Mouse (Mus musculus): Measurements from ENCODE around the gene Hacd1. TPM values are rescaled to one million over a fixed set of nuclear protein-coding genes. Genes with fewer than 3 reads are reported as not detected.

Gene Hacd1
- polyA plus RNA-seq, 1 experiment from 2014 or later, result 58.4 TPM

DNA sequence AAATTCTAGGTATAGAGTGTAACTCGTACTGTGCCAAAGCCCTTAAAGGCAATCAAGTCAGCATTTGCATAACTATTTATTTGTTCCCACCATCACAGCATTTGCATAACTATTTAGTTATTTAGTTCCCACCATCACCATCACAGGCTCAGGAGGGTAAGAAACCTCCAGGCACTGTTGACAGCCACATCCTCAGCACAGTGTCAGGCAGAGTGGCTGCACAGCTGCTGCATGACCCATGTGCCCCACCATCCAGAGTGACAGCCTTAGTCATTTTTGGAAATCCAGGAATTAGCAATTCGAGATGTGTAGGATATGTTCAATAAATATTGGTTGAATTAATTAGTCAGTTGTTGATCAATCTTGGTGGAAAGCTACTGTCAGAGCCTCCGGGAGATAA lies 12.9 kb downstream of the Hacd1 start:
- H3K27ac ChIP-seq (ENCODE audit: low read length), result no peak overlapping the region
- H3K36me3 ChIP-seq (ENCODE audit: control insufficient read depth, insufficient read depth), result no peaks in the 10 kb centered on the region
- ATAC-seq, result no peak

DNA sequence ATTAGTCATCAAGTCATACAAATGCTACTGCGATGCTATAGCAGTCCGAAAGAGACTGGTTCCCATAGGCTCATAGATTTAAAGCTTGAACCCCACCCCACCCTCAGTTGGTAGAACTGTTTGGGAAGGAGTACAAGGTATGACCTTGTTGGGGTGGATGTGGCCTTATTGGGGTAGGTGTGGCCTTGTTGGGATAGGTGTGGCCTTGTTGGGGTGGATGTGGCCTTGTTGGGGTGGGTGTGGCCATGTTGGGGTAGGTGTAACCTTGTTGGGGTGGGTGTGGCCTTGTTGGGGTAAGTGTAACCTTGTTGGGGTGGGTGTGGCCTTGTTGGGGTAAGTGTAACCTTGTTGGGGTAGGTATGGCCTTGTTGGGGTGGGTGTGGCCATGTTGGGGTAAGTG lies 14.7 kb downstream of the Hacd1 start:
- Histone ChIP-seq H3K27me3 (replicated peaks; ENCODE audit: control insufficient read depth, insufficient read depth, low read length) (no peaks in the 10 kb centered on the region), H3K4me1 (replicated peaks; ENCODE audit: control insufficient read depth, insufficient read depth, low read length) (0 out of 2 replicates have a peak, but pooled peaks cover 2% of the 10 kb centered on the region), H3K4me2 (ENCODE audit: low read length) (no peak overlapping the region), H3K36me3 (ENCODE audit: control insufficient read depth, insufficient read depth) (no peaks in the 10 kb centered on the region), H3K4me3 (replicated peaks; ENCODE audit: low read length) (no peak overlapping the region), H3K9ac (replicated peaks; ENCODE audit: low read depth, low read length) (no peak overlapping the region), H3K9me3 (ENCODE audit: control insufficient read depth, low read length) (no peaks in the 10 kb centered on the region), H3K27ac (ENCODE audit: low read length) (no peak overlapping the region)
- WGBS, result 99% methylated on average over 2 of the region's 2 CpGs
- no peak for ATAC-seq

More for the DNA sequence above, 12.9 kb downstream of the Hacd1 start:
- H3K9ac ChIP-seq (replicated peaks; ENCODE audit: low read depth, low read length), result no peak overlapping the region
- H3K4me1 ChIP-seq (replicated peaks; ENCODE audit: control insufficient read depth, insufficient read depth, low read length), result 0 out of 2 replicates have a peak, but pooled peaks cover 2% of the 10 kb centered on the region
- no peaks in the 10 kb centered on the region for H3K9me3 ChIP-seq (ENCODE audit: control insufficient read depth, low read length)
- no peak overlapping the region for H3K4me3 ChIP-seq (replicated peaks; ENCODE audit: low read length)
- no peaks in the 10 kb centered on the region for H3K27me3 ChIP-seq (replicated peaks; ENCODE audit: control insufficient read depth, insufficient read depth, low read length)
- WGBS, result 62% methylated on average over 3 of the region's 3 CpGs
- no peak overlapping the region for H3K4me2 ChIP-seq (ENCODE audit: low read length)

GRCm38 (mm10) chr2:14019228-14019627 lies 36.7 kb downstream of the Hacd1 start:
- no peaks in the 10 kb centered on the region for H3K27me3 ChIP-seq (replicated peaks; ENCODE audit: control insufficient read depth, insufficient read depth, low read length)
- H3K9me3 ChIP-seq (ENCODE audit: control insufficient read depth, low read length), result no peaks in the 10 kb centered on the region
- H3K9ac ChIP-seq (replicated peaks; ENCODE audit: low read depth, low read length), result no peak overlapping the region
- no peaks in the 10 kb centered on the region for H3K4me1 ChIP-seq (replicated peaks; ENCODE audit: control insufficient read depth, insufficient read depth, low read length)
- no peak for ATAC-seq
- no peak overlapping the region for H3K4me2 ChIP-seq (ENCODE audit: low read length)
- no peak overlapping the region for H3K4me3 ChIP-seq (replicated peaks; ENCODE audit: low read length)
- no peak overlapping the region for H3K27ac ChIP-seq (ENCODE audit: low read length)
- 91% methylated on average over 1 of the region's 1 CpGs for WGBS
- no peaks in the 10 kb centered on the region for H3K36me3 ChIP-seq (ENCODE audit: control insufficient read depth, insufficient read depth)

DNA sequence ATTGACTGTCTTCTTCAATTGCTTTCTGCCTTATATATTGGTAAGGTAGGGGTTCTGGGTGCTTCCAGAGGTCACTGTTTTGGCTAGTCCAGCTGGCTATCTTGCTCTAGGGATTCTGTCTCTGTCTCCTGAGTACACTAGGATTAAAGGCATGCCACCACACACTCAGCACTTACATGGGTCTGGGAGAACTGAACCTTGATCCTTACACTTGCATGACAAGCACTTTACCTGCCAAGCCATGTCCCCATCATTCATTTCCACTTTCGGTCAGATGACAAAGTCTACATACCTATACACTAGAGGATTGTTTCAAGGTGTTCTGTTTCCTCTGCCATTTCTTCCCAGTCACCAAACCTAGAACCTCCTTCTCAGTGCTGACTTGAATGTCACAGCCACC lies 50.8 kb downstream of the Hacd1 start:
- H3K4me1 ChIP-seq (replicated peaks; ENCODE audit: control insufficient read depth, insufficient read depth, low read length), result no peaks in the 10 kb centered on the region
- 92% methylated on average over 1 of the region's 1 CpGs for WGBS
- H3K36me3 ChIP-seq (ENCODE audit: control insufficient read depth, insufficient read depth), result no peaks in the 10 kb centered on the region
- ATAC-seq, result no peak
- H3K27me3 ChIP-seq (replicated peaks; ENCODE audit: control insufficient read depth, insufficient read depth, low read length), result no peaks in the 10 kb centered on the region
- no peak overlapping the region for H3K9ac ChIP-seq (replicated peaks; ENCODE audit: low read depth, low read length)
- no peaks in the 10 kb centered on the region for H3K9me3 ChIP-seq (ENCODE audit: control insufficient read depth, low read length)
- H3K4me2 ChIP-seq (ENCODE audit: low read length), result no peak overlapping the region
- H3K27ac ChIP-seq (ENCODE audit: low read length), result no peak overlapping the region
- H3K4me3 ChIP-seq (replicated peaks; ENCODE audit: low read length), result no peak overlapping the region

GRCm38 (mm10) chr2:13960136-13960535 lies 95.8 kb downstream of the Hacd1 start:
- no peak overlapping the region for H3K9ac ChIP-seq (replicated peaks; ENCODE audit: low read depth, low read length)
- H3K27ac ChIP-seq (ENCODE audit: low read length), result no peak overlapping the region
- no peak for ATAC-seq
- H3K4me1 ChIP-seq (replicated peaks; ENCODE audit: control insufficient read depth, insufficient read depth, low read length), result no peaks in the 10 kb centered on the region
- H3K36me3 ChIP-seq (ENCODE audit: control insufficient read depth, insufficient read depth), result no peaks in the 10 kb centered on the region
- H3K4me2 ChIP-seq (ENCODE audit: low read length), result no peak overlapping the region
- no peak overlapping the region for H3K4me3 ChIP-seq (replicated peaks; ENCODE audit: low read length)
- no peaks in the 10 kb centered on the region for H3K27me3 ChIP-seq (replicated peaks; ENCODE audit: control insufficient read depth, insufficient read depth, low read length)
- 78% methylated on average over 1 of the region's 1 CpGs for WGBS
- H3K9me3 ChIP-seq (ENCODE audit: control insufficient read depth, low read length), result no peaks in the 10 kb centered on the region

DNA sequence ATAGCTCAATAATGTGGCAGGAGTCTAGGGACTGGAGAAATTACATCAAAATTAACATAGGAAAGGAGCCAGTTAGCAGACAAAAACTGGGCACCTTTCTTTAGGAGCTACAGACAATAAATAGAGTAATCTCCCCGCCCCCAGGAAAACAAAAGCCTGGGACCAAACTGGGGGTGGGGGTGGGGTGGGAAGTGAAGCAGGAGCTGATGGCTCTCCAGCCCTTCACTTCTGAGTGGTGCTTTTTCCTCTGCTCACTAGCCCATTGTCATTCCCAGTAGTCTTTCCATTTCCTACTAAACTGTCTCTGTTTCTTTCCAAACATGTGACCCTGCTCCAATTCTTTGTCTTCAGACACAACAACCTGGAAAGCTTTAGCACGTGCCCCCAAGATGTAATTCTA lies 99.5 kb downstream of the Hacd1 start:
- WGBS, result 23% methylated on average over 2 of the region's 2 CpGs
- no peak overlapping the region for H3K4me3 ChIP-seq (replicated peaks; ENCODE audit: low read length)
- no peak overlapping the region for H3K4me2 ChIP-seq (ENCODE audit: low read length)
- no peak for ATAC-seq
- H3K4me1 ChIP-seq (replicated peaks; ENCODE audit: control insufficient read depth, insufficient read depth, low read length), result no peaks in the 10 kb centered on the region
- H3K27me3 ChIP-seq (replicated peaks; ENCODE audit: control insufficient read depth, insufficient read depth, low read length), result no peaks in the 10 kb centered on the region
- H3K9me3 ChIP-seq (ENCODE audit: control insufficient read depth, low read length), result no peaks in the 10 kb centered on the region
- no peak overlapping the region for H3K27ac ChIP-seq (ENCODE audit: low read length)
- H3K36me3 ChIP-seq (ENCODE audit: control insufficient read depth, insufficient read depth), result no peaks in the 10 kb centered on the region
- no peak overlapping the region for H3K9ac ChIP-seq (replicated peaks; ENCODE audit: low read depth, low read length)

- Histone ChIP-seq H3K9ac (replicated peaks; ENCODE audit: low read depth, low read length) (no peak overlapping the region), H3K27me3 (replicated peaks; ENCODE audit: control insufficient read depth, insufficient read depth, low read length) (no peaks in the 10 kb centered on the region), H3K4me1 (replicated peaks; ENCODE audit: control insufficient read depth, insufficient read depth, low read length) (no peaks in the 10 kb centered on the region), H3K4me2 (ENCODE audit: low read length) (no peak overlapping the region), H3K36me3 (ENCODE audit: control insufficient read depth, insufficient read depth) (no peaks in the 10 kb centered on the region), H3K4me3 (replicated peaks; ENCODE audit: low read length) (no peak overlapping the region), H3K27ac (ENCODE audit: low read length) (no peak overlapping the region), H3K9me3 (ENCODE audit: control insufficient read depth, low read length) (no peaks in the 10 kb centered on the region)
- ATAC-seq, result no peak
- 58% methylated on average over 2 of the region's 2 CpGs for WGBS
These were observed 117.8 kb downstream of the Hacd1 start for GRCm38 (mm10) chr2:13938118-13938517.

DNA sequence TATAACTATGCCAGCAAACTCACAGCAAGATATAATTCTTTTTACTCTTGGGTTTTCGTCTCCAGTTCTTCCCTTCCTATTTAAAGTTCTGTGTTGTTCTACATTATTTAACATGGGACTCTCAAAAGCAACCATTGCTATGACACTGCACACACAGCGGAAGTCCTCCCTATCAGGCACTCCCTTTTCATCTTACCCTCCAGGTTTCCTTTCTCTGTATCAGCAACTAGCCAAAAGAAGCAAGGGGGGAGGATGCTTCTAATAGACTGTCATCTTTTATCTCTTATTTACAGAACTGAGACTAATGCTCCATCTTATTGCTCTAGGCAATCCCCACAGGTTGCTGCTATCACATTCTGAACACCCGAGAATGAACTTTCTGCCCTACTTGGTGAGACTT lies 120.6 kb downstream of the Hacd1 start:
- Histone ChIP-seq H3K9me3 (ENCODE audit: control insufficient read depth, low read length) (no peaks in the 10 kb centered on the region), H3K4me3 (replicated peaks; ENCODE audit: low read length) (no peak overlapping the region), H3K27me3 (replicated peaks; ENCODE audit: control insufficient read depth, insufficient read depth, low read length) (no peaks in the 10 kb centered on the region), H3K4me1 (replicated peaks; ENCODE audit: control insufficient read depth, insufficient read depth, low read length) (no peaks in the 10 kb centered on the region), H3K36me3 (ENCODE audit: control insufficient read depth, insufficient read depth) (no peaks in the 10 kb centered on the region), H3K4me2 (ENCODE audit: low read length) (no peak overlapping the region), H3K9ac (replicated peaks; ENCODE audit: low read depth, low read length) (no peak overlapping the region), H3K27ac (ENCODE audit: low read length) (no peak overlapping the region)
- WGBS, result 68% methylated on average over 3 of the region's 3 CpGs
- ATAC-seq, result no peak

GRCm38 (mm10) chr2:13932253-13932652 lies 123.7 kb downstream of the Hacd1 start:
- H3K27me3 ChIP-seq (replicated peaks; ENCODE audit: control insufficient read depth, insufficient read depth, low read length), result no peaks in the 10 kb centered on the region
- no peaks in the 10 kb centered on the region for H3K4me1 ChIP-seq (replicated peaks; ENCODE audit: control insufficient read depth, insufficient read depth, low read length)
- no peak for ATAC-seq
- H3K9ac ChIP-seq (replicated peaks; ENCODE audit: low read depth, low read length), result no peak overlapping the region
- H3K4me3 ChIP-seq (replicated peaks; ENCODE audit: low read length), result no peak overlapping the region
- no peak overlapping the region for H3K4me2 ChIP-seq (ENCODE audit: low read length)
- H3K27ac ChIP-seq (ENCODE audit: low read length), result no peak overlapping the region
- no peaks in the 10 kb centered on the region for H3K9me3 ChIP-seq (ENCODE audit: control insufficient read depth, low read length)
- no peaks in the 10 kb centered on the region for H3K36me3 ChIP-seq (ENCODE audit: control insufficient read depth, insufficient read depth)

GRCm38 (mm10) chr2:13930724-13931123 lies 125.2 kb downstream of the Hacd1 start:
- Histone ChIP-seq H3K4me3 (replicated peaks; ENCODE audit: low read length) (no peak overlapping the region), H3K4me1 (replicated peaks; ENCODE audit: control insufficient read depth, insufficient read depth, low read length) (no peaks in the 10 kb centered on the region), H3K27me3 (replicated peaks; ENCODE audit: control insufficient read depth, insufficient read depth, low read length) (no peaks in the 10 kb centered on the region), H3K9me3 (ENCODE audit: control insufficient read depth, low read length) (no peaks in the 10 kb centered on the region), H3K36me3 (ENCODE audit: control insufficient read depth, insufficient read depth) (no peaks in the 10 kb centered on the region), H3K9ac (replicated peaks; ENCODE audit: low read depth, low read length) (no peak overlapping the region), H3K4me2 (ENCODE audit: low read length) (no peak overlapping the region), H3K27ac (ENCODE audit: low read length) (no peak overlapping the region)
- WGBS, result 79% methylated on average over 1 of the region's 1 CpGs
- ATAC-seq, result no peak

All from forebrain, embryonic 16.5 days (tissue).